Mouse (Mus musculus) spleen, postnatal 4 days (tissue): ENCODE data around the gene Tk1.
"Not testable (repeated sequence)": the region's sequence is repeated elsewhere in the genome, so short reads cannot be mapped to it uniquely, and the experiment has no call there.

ENCODE experiments used
- DNase-seq, 2 experiments: peaks; one replicate each; pipeline ENCODE4 v3.0.0; 2022; ENCODE audit warnings: low spot score in 2 of 2

Tk1 gene

GRCm38 (mm10) chr11:117823411-117823810 lies 2.5 kb downstream of the Tk1 start:
- no peak for DNase-seq

GRCm38 (mm10) chr11:117822728-117823241 lies 3.1 kb downstream of the Tk1 start:
- no peak for DNase-seq

GRCm38 (mm10) chr11:117821868-117822267 lies 4.0 kb downstream of the Tk1 start:
- no peak for DNase-seq

GRCm38 (mm10) chr11:117820173-117820572 lies 5.7 kb downstream of the Tk1 start:
- DNase-seq = no peak

GRCm38 (mm10) chr11:117819095-117819494 lies 6.8 kb downstream of the Tk1 start:
- DNase-seq = no peak

- no peak for DNase-seq
Measured at GRCm38 (mm10) chr11:117816389-117816996, 9.4 kb downstream of the Tk1 start.

GRCm38 (mm10) chr11:117815850-117816249 lies 10.0 kb downstream of the Tk1 start:
- not testable (repeated sequence) for DNase-seq

- no peak for DNase-seq
Measured at GRCm38 (mm10) chr11:117814704-117815366, 11.1 kb downstream of the Tk1 start.

- no peak for DNase-seq
Measured at GRCm38 (mm10) chr11:117813867-117814266, 12.0 kb downstream of the Tk1 start.

- peak; percentile 85 to 92 for DNase-seq
Measured at GRCm38 (mm10) chr11:117810401-117811046, 15.4 kb downstream of the Tk1 start.

- peak; percentile 82 to 91 for DNase-seq
Measured at GRCm38 (mm10) chr11:117809407-117810311, 16.2 kb downstream of the Tk1 start, which contains the start of the genes Gm20708 and Syngr2. TSS of gene Gm20708 (plus strand) at chr11:117809668. TSS of gene Syngr2 (plus strand) at chr11:117809668.

GRCm38 (mm10) chr11:117806781-117807180 lies 19.1 kb downstream of the Tk1 start:
- no peak for DNase-seq

- no peak for DNase-seq
Measured at GRCm38 (mm10) chr11:117803166-117803688, 22.7 kb downstream of the Tk1 start.

GRCm38 (mm10) chr11:117801650-117802049 lies 24.2 kb downstream of the Tk1 start:
- no peak for DNase-seq

- no peak for DNase-seq
Measured at GRCm38 (mm10) chr11:117800038-117800437, 25.9 kb downstream of the Tk1 start.

- DNase-seq = no peak
Measured at GRCm38 (mm10) chr11:117799174-117799573, 26.7 kb downstream of the Tk1 start.

GRCm38 (mm10) chr11:117798160-117798541 lies 27.7 kb downstream of the Tk1 start:
- DNase-seq = peak in 1 of 2 experiments; percentile 55

GRCm38 (mm10) chr11:117797511-117798159 lies 28.3 kb downstream of the Tk1 start, which contains the start of gene 6030468B19Rik:
TSS of gene 6030468B19Rik (plus strand) at chr11:117797660.
- peak; percentile 82 to 87 for DNase-seq

GRCm38 (mm10) chr11:117796954-117797353 lies 28.9 kb downstream of the Tk1 start:
- no peak for DNase-seq

GRCm38 (mm10) chr11:117794035-117794551 lies 31.8 kb downstream of the Tk1 start:
- no peak for DNase-seq
